Mouse (Mus musculus) right cerebral cortex, adult 2 months (tissue): Measurements from ENCODE around the gene Slc27a5.

Experiments
- DNase-seq, 2 experiments: peaks; one replicate each; pipeline ENCODE4 v3.0.0; 2021 to 2022; ENCODE audit warnings: low spot score in 2 of 2

Gene Slc27a5

GRCm38 (mm10) chr7:12985724-12986123 is 12.3 kb downstream of the Slc27a5 start:
- DNase-seq = no peak

GRCm38 (mm10) chr7:12980291-12980690 is 17.7 kb downstream of the Slc27a5 start:
- DNase-seq = no peak

- no peak for DNase-seq
Measured at GRCm38 (mm10) chr7:12979776-12980175, 18.2 kb downstream of the Slc27a5 start.

GRCm38 (mm10) chr7:12978931-12979722 is 18.9 kb downstream of the Slc27a5 start:
- DNase-seq = no peak

GRCm38 (mm10) chr7:12977682-12978389 is 20.2 kb downstream of the Slc27a5 start, which contains the start of gene Zfp446:
Gene Zfp446, plus strand, starts transcription at chr7:12977848.
- DNase-seq = peak; percentile 99 to 100

- no peak for DNase-seq
Measured at GRCm38 (mm10) chr7:12970906-12971305, 27.1 kb downstream of the Slc27a5 start.

- peak in 1 of 2 experiments; percentile 60 for DNase-seq
Measured at GRCm38 (mm10) chr7:12966104-12966845, 31.7 kb downstream of the Slc27a5 start.

- DNase-seq = peak; percentile 94 to 95
Measured at GRCm38 (mm10) chr7:12965678-12966091, 32.3 kb downstream of the Slc27a5 start, which contains the start of gene Zfp324. Gene Zfp324, plus strand, starts transcription at chr7:12965838.

GRCm38 (mm10) chr7:12961511-12962141 is 36.4 kb downstream of the Slc27a5 start:
- DNase-seq = peak; percentile 54 to 57

- DNase-seq = no peak
Measured at GRCm38 (mm10) chr7:12959718-12960117, 38.3 kb downstream of the Slc27a5 start.

GRCm38 (mm10) chr7:12958948-12959347 is 39.0 kb downstream of the Slc27a5 start:
- no peak for DNase-seq

GRCm38 (mm10) chr7:12957511-12957910 is 40.5 kb downstream of the Slc27a5 start:
- DNase-seq = no peak

- DNase-seq = no peak
Measured at GRCm38 (mm10) chr7:12954896-12955295, 43.1 kb downstream of the Slc27a5 start.

- no peak for DNase-seq
Measured at GRCm38 (mm10) chr7:12949872-12950229, 48.1 kb downstream of the Slc27a5 start.

GRCm38 (mm10) chr7:12949032-12949871 is 48.7 kb downstream of the Slc27a5 start:
- peak; percentile 97 to 99 for DNase-seq

GRCm38 (mm10) chr7:12943488-12943887 is 54.5 kb downstream of the Slc27a5 start:
- no peak for DNase-seq

GRCm38 (mm10) chr7:12940599-12940998 is 57.4 kb downstream of the Slc27a5 start:
- no peak for DNase-seq
